Mouse (Mus musculus) bone marrow, adult 2 months (tissue): Measurements from ENCODE around the gene Ctbs.
A peak's percentile ranks its signal among the peaks of the same experiment; 100 is the strongest.

ENCODE experiments used
- CTCF ChIP-seq: fragments of 200-500 bp; IDR thresholded peaks from 2 replicates; pipeline ENCODE4 v1.5.1; 2011; ENCODE audit warnings: low read length, control low read depth; ENCODE audit not compliant: control insufficient read depth, insufficient read depth
- POLR2A ChIP-seq: fragments of 200-500 bp; IDR thresholded peaks from 2 replicates; pipeline ENCODE4 v1.6.1; 2011; ENCODE audit warnings: low read depth, mild to moderate bottlenecking, control low read depth, low read length, borderline replicate concordance; ENCODE audit not compliant: control insufficient read depth

DNA sequence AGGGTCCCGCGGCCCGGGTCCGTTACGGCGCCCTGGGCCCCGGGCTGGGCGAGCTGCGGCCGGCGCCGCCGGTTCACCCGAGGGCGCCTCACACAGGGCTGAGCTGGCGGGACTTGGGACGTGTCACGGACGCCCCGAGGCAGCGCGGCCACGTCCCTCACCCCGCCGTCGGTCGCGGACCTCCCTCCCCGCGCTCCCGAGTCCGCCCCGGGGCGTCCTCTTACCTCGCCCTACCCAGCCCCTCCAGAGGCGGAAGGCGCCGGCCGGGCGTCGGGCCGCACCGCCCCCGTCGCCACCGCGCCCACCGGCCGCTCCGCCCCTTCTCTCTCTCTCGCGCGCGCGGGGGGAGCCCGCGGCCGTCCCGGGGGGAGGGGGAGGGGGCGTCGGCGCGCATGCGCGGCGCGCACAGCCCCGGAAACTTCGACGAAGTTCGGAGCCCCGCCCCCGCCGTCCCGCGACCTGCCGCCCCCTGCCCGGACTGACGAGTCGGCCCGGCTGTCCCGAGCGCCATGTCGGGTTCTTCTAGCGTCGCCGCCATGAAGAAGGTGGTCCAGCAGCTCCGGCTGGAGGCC lies 49.9 kb downstream of the Ctbs start, which contains the start of the genes Spata1 and Gng5:
- no peak for TF ChIP-seq CTCF
- peak; percentile 80; the same call in 1 of the 2 replicates for TF ChIP-seq POLR2A
